Mouse (Mus musculus) embryonic stem cell, embryonic (primary cell): ENCODE data around the gene Gm28036.

ENCODE experiments used
- CTCF ChIA-PET, 4 experiments: fragments of 300-600 bp in 2 of 4; fragments of 350-600 bp in 2 of 4; sonication (Branson Sonifier 250); formaldehyde crosslinking; loops; one replicate each; lab custom pipeline; 2022; ENCODE audit warnings: inconsistent platforms in 2 of 4; lab: Charles Lee
- POLR2A ChIA-PET, 4 experiments: fragments of 300-600 bp in 2 of 4; fragments of 350-600 bp in 2 of 4; sonication (Branson Sonifier 250); formaldehyde crosslinking; loops; one replicate each; lab custom pipeline; 2022; ENCODE audit warnings: antibody characterized with exemption in 4 of 4, inconsistent platforms in 1 of 4; lab: Charles Lee

Gene Gm28036

GRCm38 (mm10) chr2:156065099-156066041 is 61.5 kb downstream of the Gm28036 start, which contains the start of gene Spag4:
TSS of gene Spag4 (plus strand) at chr2:156065175.
- POLR2A ChIA-PET: interaction anchor here (0.5 to 2.6 kb wide), 38 partner anchors 10 to 156 kb away, joined by 3 to 11 read pairs (median 4); partner anchors contain the start of genes 6430550D23Rik (in 3 of the 4), Ergic3 (in 3 of the 4), Cep250 (in 2 of the 4) and Cpne1 (in 2 of the 4)
- CTCF ChIA-PET: interaction anchor here in 3 of 4 experiments (0.5 to 0.9 kb wide), 4 partner anchors 61 to 1765 kb away, joined by 3 to 7 read pairs (median 3); no protein-coding TSS in a partner anchor

GRCm38 (mm10) chr2:156052816-156053215 is 74.1 kb downstream of the Gm28036 start, which contains the start of gene Fer1l4:
TSS of gene Fer1l4 (minus strand) at chr2:156052947.
- POLR2A ChIA-PET: interaction anchor here in 3 of 4 experiments (0.6 to 1.2 kb wide), 4 partner anchors 10 to 52 kb away, joined by 3 to 7 read pairs (median 4); no protein-coding TSS in a partner anchor
- CTCF ChIA-PET: no interaction called here

- ChIA-PET CTCF (no interaction called here), POLR2A (interaction anchor here in 2 of 4 experiments (0.9 to 1.2 kb wide), 2 partner anchors 8 to 13 kb away, joined by 3 to 4 read pairs; no protein-coding TSS in a partner anchor)
Measured at GRCm38 (mm10) chr2:156047929-156048328, 79.0 kb downstream of the Gm28036 start.

GRCm38 (mm10) chr2:156042903-156043302 is 84.0 kb downstream of the Gm28036 start:
- POLR2A ChIA-PET: interaction anchor here in 1 of 4 experiments (0.8 to 1.2 kb wide), 2 partner anchors 10 to 34 kb away, joined by 3 to 4 read pairs; partner anchors contain the start of gene Fer1l4
- CTCF ChIA-PET: no interaction called here

GRCm38 (mm10) chr2:156039390-156039789 is 87.5 kb downstream of the Gm28036 start:
- ChIA-PET POLR2A (interaction anchor here in 3 of 4 experiments (0.6 to 1.0 kb wide), 4 partner anchors 9 to 433 kb away, joined by 3 to 5 read pairs (median 4); no protein-coding TSS in a partner anchor), CTCF (interaction anchor here in 1 of 4 experiments (0.7 kb wide), 1 partner anchor 344 kb away, joined by 4 read pairs; no protein-coding TSS in a partner anchor)

- ChIA-PET POLR2A (interaction anchor here in 1 of 4 experiments (0.6 to 1.4 kb wide), 4 partner anchors 8 to 59 kb away, joined by 3 to 6 read pairs (median 4); partner anchors contain the start of genes 6430550D23Rik and Ergic3), CTCF (no interaction called here)
Measured at GRCm38 (mm10) chr2:156025482-156025881, 101.4 kb downstream of the Gm28036 start.
